Mouse (Mus musculus) embryonic fibroblast, embryonic 13.5 days (primary cell): ENCODE results near the gene Renbp.

Experiments
- CTCF ChIP-seq: IDR thresholded peaks from 2 replicates; pipeline ENCODE4 v1.5.1; 2011; ENCODE audit warnings: mild to moderate bottlenecking, control low read depth, low read length, moderate library complexity, borderline replicate concordance; ENCODE audit not compliant: insufficient read depth
- POLR2A ChIP-seq: IDR thresholded peaks from 2 replicates; pipeline ENCODE4 v1.6.1; 2011; ENCODE audit warnings: low read depth, mild to moderate bottlenecking, control low read depth, low read length, moderate library complexity

DNA sequence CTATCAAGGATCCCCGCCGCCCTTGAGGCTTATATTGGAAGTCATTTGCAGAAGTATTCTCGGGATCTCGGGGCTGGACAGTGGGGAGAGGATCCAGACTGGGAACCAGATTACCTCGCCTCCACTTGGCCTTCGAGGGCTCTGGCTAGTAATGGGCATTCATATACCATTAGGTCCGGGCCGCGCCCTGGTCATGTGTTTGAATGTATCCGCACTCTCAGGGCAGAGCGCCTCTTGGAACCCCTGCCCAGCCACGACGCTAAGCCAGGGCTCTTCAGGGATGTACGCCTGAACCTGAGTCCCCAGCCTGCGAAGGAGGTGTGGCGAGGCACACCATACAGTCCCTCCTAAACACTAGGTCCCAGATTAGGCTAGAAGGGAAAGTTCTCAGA lies 49.6 kb downstream of the Renbp start:
- TF ChIP-seq POLR2A (no peak), CTCF (no peak)
